Mouse (Mus musculus): ENCODE results near the gene Tdrkh. TPM values are rescaled to one million over a fixed set of nuclear protein-coding genes. Genes with fewer than 3 reads are reported as not detected.

Tdrkh gene
- total and polyA plus RNA-seq, 2 experiments from 2014 or later, result 12.0 to 39.5 TPM

- DNase-seq (ENCODE audit: low spot score), result no peak
- Histone ChIP-seq H3K9ac (replicated peaks; ENCODE audit: low read length, poor library complexity, severe bottlenecking) (peak within 1 kb of the TSS; percentile 91), H3K27me3 (ENCODE audit: insufficient read depth, low read length) (no peaks in the 10 kb centered on the region), H3K27ac (ENCODE audit: low read depth, low read length) (peak within 1 kb of the TSS; percentile 89; the same call in 1 of the 2 replicates), H3K4me2 (ENCODE audit: low read depth, low read length, poor library complexity, severe bottlenecking) (peak within 1 kb of the TSS; percentile 96), H3K36me3 (ENCODE audit: insufficient read depth, low read length) (peaks cover 1% of the 10 kb centered on the region), H3K9me3 (ENCODE audit: low read length) (no peaks in the 10 kb centered on the region), H3K4me3 (ENCODE audit: low read depth, low read length) (peak within 1 kb of the TSS; percentile 66), H3K4me1 (ENCODE audit: insufficient read depth, low read length) (peaks cover 40% of the 10 kb centered on the region)
- no peak for TF ChIP-seq CTCF (IDR thresholded peaks at IDR 0.05)
- ATAC-seq (ENCODE audit: low FRiP score), result no peak
- WGBS, result 8% methylated on average over 16 of the region's 16 CpGs
Measured at GRCm38 (mm10) chr3:94480291-94480884, 67.3 kb downstream of the Tdrkh start, which contains the start of gene Riiad1. TSS of gene Riiad1 (minus strand) at chr3:94480341.

- Histone ChIP-seq H3K27ac (ENCODE audit: low read depth, low read length) (0 out of 2 replicates have a peak overlapping the region, but pooled peaks have one; percentile 26), H3K4me3 (ENCODE audit: low read depth, low read length) (no peak overlapping the region), H3K4me1 (ENCODE audit: insufficient read depth, low read length) (peaks cover 40% of the 10 kb centered on the region), H3K27me3 (ENCODE audit: insufficient read depth, low read length) (no peaks in the 10 kb centered on the region), H3K9me3 (ENCODE audit: low read length) (no peaks in the 10 kb centered on the region), H3K4me2 (ENCODE audit: low read depth, low read length, poor library complexity, severe bottlenecking) (no peak overlapping the region), H3K9ac (replicated peaks; ENCODE audit: low read length, poor library complexity, severe bottlenecking) (no peak overlapping the region), H3K36me3 (ENCODE audit: insufficient read depth, low read length) (peaks cover 5% of the 10 kb centered on the region)
- ATAC-seq (ENCODE audit: low FRiP score) (no peak), DNase-seq (ENCODE audit: low spot score) (no peak)
- 68% methylated on average over 4 of the region's 4 CpGs for WGBS
- TF ChIP-seq CTCF (IDR thresholded peaks at IDR 0.05), result no peak
Measured at GRCm38 (mm10) chr3:94481429-94481828, 68.4 kb downstream of the Tdrkh start.

- no peak overlapping the region for H3K9ac ChIP-seq (replicated peaks; ENCODE audit: low read length, poor library complexity, severe bottlenecking)
- ATAC-seq (ENCODE audit: low FRiP score), result no peak
- peak overlapping the region; percentile 83; the same call in 1 of the 2 replicates for H3K27ac ChIP-seq (ENCODE audit: low read depth, low read length)
- peaks cover 19% of the 10 kb centered on the region for H3K36me3 ChIP-seq (ENCODE audit: insufficient read depth, low read length)
- TF ChIP-seq CTCF (IDR thresholded peaks at IDR 0.05), result no peak
- H3K9me3 ChIP-seq (ENCODE audit: low read length), result no peaks in the 10 kb centered on the region
- H3K4me2 ChIP-seq (ENCODE audit: low read depth, low read length, poor library complexity, severe bottlenecking), result no peak overlapping the region
- H3K27me3 ChIP-seq (ENCODE audit: insufficient read depth, low read length), result no peaks in the 10 kb centered on the region
- H3K4me1 ChIP-seq (ENCODE audit: insufficient read depth, low read length), result peaks cover 40% of the 10 kb centered on the region
- DNase-seq (ENCODE audit: low spot score), result no peak
- WGBS, result 84% methylated on average over 17 of the region's 17 CpGs
- H3K4me3 ChIP-seq (ENCODE audit: low read depth, low read length), result no peak overlapping the region
Measured at GRCm38 (mm10) chr3:94482764-94483385, 69.8 kb downstream of the Tdrkh start.

GRCm38 (mm10) chr3:94483790-94484439, 70.8 kb downstream of the Tdrkh start:
- H3K4me3 ChIP-seq (ENCODE audit: low read depth, low read length), result peak overlapping the region; percentile 15; the same call in 1 of the 2 replicates
- H3K9ac ChIP-seq (replicated peaks; ENCODE audit: low read length, poor library complexity, severe bottlenecking), result peak overlapping the region; percentile 52; the same call in 1 of the 2 replicates
- peak overlapping the region; percentile 48 for H3K4me2 ChIP-seq (ENCODE audit: low read depth, low read length, poor library complexity, severe bottlenecking)
- H3K9me3 ChIP-seq (ENCODE audit: low read length), result no peaks in the 10 kb centered on the region
- H3K27ac ChIP-seq (ENCODE audit: low read depth, low read length), result peak overlapping the region; percentile 83
- peaks cover 27% of the 10 kb centered on the region for H3K36me3 ChIP-seq (ENCODE audit: insufficient read depth, low read length)
- no peak for TF ChIP-seq CTCF (IDR thresholded peaks at IDR 0.05)
- DNase-seq (ENCODE audit: low spot score) (peak; percentile 96), ATAC-seq (ENCODE audit: low FRiP score) (peak; percentile 86)
- H3K4me1 ChIP-seq (ENCODE audit: insufficient read depth, low read length), result peaks cover 40% of the 10 kb centered on the region
- no peaks in the 10 kb centered on the region for H3K27me3 ChIP-seq (ENCODE audit: insufficient read depth, low read length)
- 5% methylated on average over 20 of the region's 20 CpGs for WGBS

Other genes starting within 250 kb of the Tdrkh start
- gene Gm10696, start 235.1 kb upstream of the Tdrkh start, total RNA-seq (2014; rRNA removed), result not detected in 2 replicates
- gene Gm10696, start 235.1 kb upstream of the Tdrkh start, polyA plus RNA-seq (2015; fragmentation: Nextera tagmentation; extraction: Ambion mirVana), result not detected in 2 replicates
- not detected in 2 replicates for gene Gm5286, start 216.6 kb upstream of the Tdrkh start, total RNA-seq (2014; rRNA removed)
- not detected in 2 replicates for gene Gm5286, start 216.6 kb upstream of the Tdrkh start, polyA plus RNA-seq (2015; fragmentation: Nextera tagmentation; extraction: Ambion mirVana)
- gene Gm4778, start 149.2 kb upstream of the Tdrkh start, total RNA-seq (2014; rRNA removed), result not detected in 2 replicates
- gene Gm4778, start 149.2 kb upstream of the Tdrkh start, polyA plus RNA-seq (2015; fragmentation: Nextera tagmentation; extraction: Ambion mirVana), result not detected in 2 replicates
- gene Them4, start 103.2 kb upstream of the Tdrkh start, total RNA-seq (2014; rRNA removed), result 28.7 and 32.7 TPM in 2 replicates
- gene Them4, start 103.2 kb upstream of the Tdrkh start, polyA plus RNA-seq (2015; fragmentation: Nextera tagmentation; extraction: Ambion mirVana), result 72.9 and 73.0 TPM in 2 replicates
- gene Them5, start 71.2 kb upstream of the Tdrkh start, total RNA-seq (2014; rRNA removed), result 0.16 TPM in 1 of 2 replicates, not detected in the other
- gene Them5, start 71.2 kb upstream of the Tdrkh start, polyA plus RNA-seq (2015; fragmentation: Nextera tagmentation; extraction: Ambion mirVana), result not detected in 2 replicates
- 1.7 and 2.8 TPM in 2 replicates for gene C2cd4d, start 50.8 kb upstream of the Tdrkh start, total RNA-seq (2014; rRNA removed)
- 1.7 and 2.2 TPM in 2 replicates for gene C2cd4d, start 50.8 kb upstream of the Tdrkh start, polyA plus RNA-seq (2015; fragmentation: Nextera tagmentation; extraction: Ambion mirVana)
- 0.42 and 0.60 TPM in 2 replicates for gene Rorc, start 40.5 kb upstream of the Tdrkh start, total RNA-seq (2014; rRNA removed)
- gene Rorc, start 40.5 kb upstream of the Tdrkh start, polyA plus RNA-seq (2015; fragmentation: Nextera tagmentation; extraction: Ambion mirVana), result 0.12 and 0.25 TPM in 2 replicates
- 1.6 and 1.8 TPM in 2 replicates for gene Lingo4, start 14.8 kb upstream of the Tdrkh start, total RNA-seq (2014; rRNA removed)
- 1.5 TPM in 2 replicates for gene Lingo4, start 14.8 kb upstream of the Tdrkh start, polyA plus RNA-seq (2015; fragmentation: Nextera tagmentation; extraction: Ambion mirVana)
- gene Mrpl9, start 30.0 kb downstream of the Tdrkh start, total RNA-seq (2014; rRNA removed), result 52.5 and 56.8 TPM in 2 replicates
- gene Mrpl9, start 30.0 kb downstream of the Tdrkh start, polyA plus RNA-seq (2015; fragmentation: Nextera tagmentation; extraction: Ambion mirVana), result 56.1 and 58.7 TPM in 2 replicates
- not detected in 2 replicates for gene Oaz3, start 30.6 kb downstream of the Tdrkh start, total RNA-seq (2014; rRNA removed)
- gene Oaz3, start 30.6 kb downstream of the Tdrkh start, polyA plus RNA-seq (2015; fragmentation: Nextera tagmentation; extraction: Ambion mirVana), result 0.68 and 1.1 TPM in 2 replicates
- 203 and 205 TPM in 2 replicates for gene Celf3, start 65.0 kb downstream of the Tdrkh start, total RNA-seq (2014; rRNA removed)
- gene Celf3, start 65.0 kb downstream of the Tdrkh start, polyA plus RNA-seq (2015; fragmentation: Nextera tagmentation; extraction: Ambion mirVana), result 187 and 219 TPM in 2 replicates
- 6.6 and 6.7 TPM in 2 replicates for gene Riiad1, start 67.1 kb downstream of the Tdrkh start, total RNA-seq (2014; rRNA removed)
- gene Riiad1, start 67.1 kb downstream of the Tdrkh start, polyA plus RNA-seq (2015; fragmentation: Nextera tagmentation; extraction: Ambion mirVana), result 19.4 and 23.3 TPM in 2 replicates
- gene Snx27, start 169.4 kb downstream of the Tdrkh start, total RNA-seq (2014; rRNA removed), result 67.9 and 87.7 TPM in 2 replicates
- 81.7 and 84.4 TPM in 2 replicates for gene Snx27, start 169.4 kb downstream of the Tdrkh start, polyA plus RNA-seq (2015; fragmentation: Nextera tagmentation; extraction: Ambion mirVana)
- gene Gm10972, start 229.8 kb downstream of the Tdrkh start, total RNA-seq (2014; rRNA removed), result not detected in 2 replicates
- not detected in 2 replicates for gene Gm10972, start 229.8 kb downstream of the Tdrkh start, polyA plus RNA-seq (2015; fragmentation: Nextera tagmentation; extraction: Ambion mirVana)
- gene Tuft1, start 245.6 kb downstream of the Tdrkh start, total RNA-seq (2014; rRNA removed), result 10.0 and 11.1 TPM in 2 replicates
- gene Tuft1, start 245.6 kb downstream of the Tdrkh start, polyA plus RNA-seq (2015; fragmentation: Nextera tagmentation; extraction: Ambion mirVana), result 5.9 and 6.3 TPM in 2 replicates

Data from midbrain, postnatal 0 days (tissue).